Mouse (Mus musculus): ENCODE results near the gene Kremen1. TPM values are rescaled to one million over a fixed set of nuclear protein-coding genes. Genes with fewer than 3 reads are reported as not detected.

Kremen1 gene
- polyA plus RNA-seq (2012; rRNA removed): 11.8 and 12.7 TPM in 2 replicates

GRCm38 (mm10) chr11:5261508-5262392 lies at the start of gene Kremen1:
Gene Kremen1, minus strand, starts transcription at chr11:5261558.

DNA sequence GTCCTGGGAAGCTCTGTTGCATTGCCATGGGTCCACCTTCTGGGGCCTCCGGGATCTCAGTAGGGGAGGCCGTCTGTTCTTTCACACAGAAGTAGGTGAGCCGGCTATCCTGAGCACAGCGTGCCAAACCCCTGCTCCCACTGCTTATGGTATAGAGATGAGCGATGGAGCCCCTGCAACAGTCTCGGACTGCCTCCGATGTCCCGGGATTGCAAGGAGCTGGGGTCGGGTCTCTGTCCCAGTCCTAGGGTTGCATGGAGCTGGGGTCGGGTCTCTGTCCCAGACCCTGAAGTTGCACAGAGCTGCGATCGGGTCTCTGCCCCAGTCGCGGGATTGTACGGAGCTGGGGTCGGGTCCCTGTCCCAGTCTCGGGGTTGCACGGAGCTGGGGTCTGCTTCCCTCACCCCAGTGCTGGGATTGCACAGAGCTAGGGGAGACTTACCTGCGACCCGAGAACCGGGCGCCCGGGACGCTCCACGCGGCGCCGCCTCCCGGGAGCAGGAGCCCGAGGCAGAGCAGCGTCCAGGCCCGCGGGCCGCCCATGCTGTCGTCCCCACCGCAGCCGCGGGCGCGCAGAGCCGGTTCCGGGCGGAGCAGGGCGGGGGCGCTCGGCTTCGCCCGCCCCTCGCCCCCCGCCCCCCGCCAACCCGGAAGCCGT lies 109.5 kb downstream of the Kremen1 start, which contains the start of gene Emid1:
Emid1 (minus strand) TSS at position 578 of the 658 bp plus-strand sequence.

Other genes with a start within 250 kb of the Kremen1 start
- gene Rasl10a, start 203.4 kb downstream of the Kremen1 start, polyA plus RNA-seq (2012; rRNA removed): 2.4 and 3.1 TPM in 2 replicates
- 40.6 and 57.2 TPM in 2 replicates for gene Gas2l1, start 196.2 kb downstream of the Kremen1 start, polyA plus RNA-seq (2012; rRNA removed)
- gene Rhbdd3, start 162.6 kb downstream of the Kremen1 start, polyA plus RNA-seq (2012; rRNA removed): 10.2 and 13.8 TPM in 2 replicates
- gene Ewsr1, start 162.3 kb downstream of the Kremen1 start, polyA plus RNA-seq (2012; rRNA removed): 190 and 221 TPM in 2 replicates
- gene Emid1, start 109.3 kb downstream of the Kremen1 start, polyA plus RNA-seq (2012; rRNA removed): 16.8 and 34.5 TPM in 2 replicates
- 2.2 and 3.2 TPM in 2 replicates for gene Znrf3, start 183.3 kb upstream of the Kremen1 start, polyA plus RNA-seq (2012; rRNA removed)